Mouse (Mus musculus): ENCODE measurements around the gene Fmod. TPM values are rescaled to one million over a fixed set of nuclear protein-coding genes. Genes with fewer than 3 reads are reported as not detected.

Fmod gene
- polyA plus RNA-seq (2012; fragmentation: generic; extraction: Trizol), result 0.23 TPM

GRCm38 (mm10) chr1:134037172-134037571 is at the start of gene Fmod:
Gene Fmod (plus strand): TSS chr1:134037254.
- Histone ChIP-seq H3K36me3 (ENCODE audit: control insufficient read depth, insufficient read depth) (no peaks in the 10 kb centered on the region), H3K27me3 (ENCODE audit: control insufficient read depth, insufficient read depth, insufficient read length) (peaks cover 6% of the 10 kb centered on the region), H3K79me2 (ENCODE audit: control insufficient read depth, insufficient read depth) (no peaks in the 10 kb centered on the region), H3ac (ENCODE audit: control insufficient read depth, insufficient read length) (no peak within 1 kb of the TSS), H3K4me3 (no peak within 1 kb of the TSS), H3K4me2 (ENCODE audit: low read depth) (no peak within 1 kb of the TSS)
- TF ChIP-seq POLR2A (IDR thresholded peaks at IDR 0.05; ENCODE audit: insufficient read length, low read depth) (no peak), CEBPB (IDR thresholded peaks at IDR 0.05; ENCODE audit: insufficient read depth, poor library complexity, severe bottlenecking) (no peak), USF1 (IDR thresholded peaks at IDR 0.05; ENCODE audit: low read depth) (no peak), MYOG (IDR thresholded peaks at IDR 0.05; ENCODE audit: control insufficient read depth in 1 of 3, insufficient read depth in 1 of 3, insufficient read length in 2 of 3, low read depth in 2 of 3) (no peak), REST (IDR thresholded peaks at IDR 0.05; ENCODE audit: insufficient read depth, insufficient read length) (no peak), POLR2AphosphoS2 (IDR thresholded peaks at IDR 0.05; ENCODE audit: insufficient read length, low read depth) (no peak), TCF3 (IDR thresholded peaks at IDR 0.05; ENCODE audit: insufficient read length, low read depth) (no peak), MAX (IDR thresholded peaks at IDR 0.05; ENCODE audit: low read depth) (no peak), MYOD1 (IDR thresholded peaks at IDR 0.05; ENCODE audit: control insufficient read depth in 1 of 3, insufficient read length in 2 of 3, low read depth in 2 of 3) (no peak), TCF12 (IDR thresholded peaks at IDR 0.05; ENCODE audit: insufficient read depth, poor library complexity, severe bottlenecking) (no peak), SRF (IDR thresholded peaks at IDR 0.05; ENCODE audit: control insufficient read depth, insufficient read length, low read depth) (no peak), E2F4 (IDR thresholded peaks at IDR 0.05; ENCODE audit: insufficient read depth) (no peak)

GRCm38 (mm10) chr1:133988845-133989244 is 48.2 kb upstream of the Fmod start:
- TF ChIP-seq USF1 (IDR thresholded peaks at IDR 0.05; ENCODE audit: low read depth) (no peak), TCF3 (IDR thresholded peaks at IDR 0.05; ENCODE audit: insufficient read length, low read depth) (no peak), TCF12 (IDR thresholded peaks at IDR 0.05; ENCODE audit: insufficient read depth, poor library complexity, severe bottlenecking) (no peak), POLR2A (IDR thresholded peaks at IDR 0.05; ENCODE audit: insufficient read length, low read depth) (no peak), SRF (IDR thresholded peaks at IDR 0.05; ENCODE audit: control insufficient read depth, insufficient read length, low read depth) (no peak), MAX (IDR thresholded peaks at IDR 0.05; ENCODE audit: low read depth) (no peak), POLR2AphosphoS2 (IDR thresholded peaks at IDR 0.05; ENCODE audit: insufficient read length, low read depth) (no peak), CEBPB (IDR thresholded peaks at IDR 0.05; ENCODE audit: insufficient read depth, poor library complexity, severe bottlenecking) (no peak), MYOD1 (IDR thresholded peaks at IDR 0.05; ENCODE audit: control insufficient read depth in 1 of 3, insufficient read length in 2 of 3, low read depth in 2 of 3) (no peak), REST (IDR thresholded peaks at IDR 0.05; ENCODE audit: insufficient read depth, insufficient read length) (no peak), E2F4 (IDR thresholded peaks at IDR 0.05; ENCODE audit: insufficient read depth) (no peak), MYOG (IDR thresholded peaks at IDR 0.05; ENCODE audit: control insufficient read depth in 1 of 3, insufficient read depth in 1 of 3, insufficient read length in 2 of 3, low read depth in 2 of 3) (no peak)
- Histone ChIP-seq H3K27me3 (ENCODE audit: control insufficient read depth, insufficient read depth, insufficient read length) (no peaks in the 10 kb centered on the region), H3K36me3 (ENCODE audit: control insufficient read depth, insufficient read depth) (no peaks in the 10 kb centered on the region)

GRCm38 (mm10) chr1:133991277-133991676 is 45.8 kb upstream of the Fmod start:
- no peak overlapping the region for H3K4me3 ChIP-seq
- H3K36me3 ChIP-seq (ENCODE audit: control insufficient read depth, insufficient read depth), result no peaks in the 10 kb centered on the region
- H3ac ChIP-seq (ENCODE audit: control insufficient read depth, insufficient read length), result no peak overlapping the region
- TF ChIP-seq MYOD1 (IDR thresholded peaks at IDR 0.05; ENCODE audit: control insufficient read depth in 1 of 3, insufficient read length in 2 of 3, low read depth in 2 of 3) (peak in 2 of 3 experiments; percentile 3 to 30), MYOG (IDR thresholded peaks at IDR 0.05; ENCODE audit: control insufficient read depth in 1 of 3, insufficient read depth in 1 of 3, insufficient read length in 2 of 3, low read depth in 2 of 3) (peak in 1 of 3 experiments; percentile 10), SRF (IDR thresholded peaks at IDR 0.05; ENCODE audit: control insufficient read depth, insufficient read length, low read depth) (no peak)
- H3K4me2 ChIP-seq (ENCODE audit: low read depth), result peak overlapping the region; percentile 50
- H3K79me2 ChIP-seq (ENCODE audit: control insufficient read depth, insufficient read depth), result no peaks in the 10 kb centered on the region
- no peaks in the 10 kb centered on the region for H3K27me3 ChIP-seq (ENCODE audit: control insufficient read depth, insufficient read depth, insufficient read length)

More at GRCm38 (mm10) chr1:133988845-133989244, 48.2 kb upstream of the Fmod start:
- H3K4me2 ChIP-seq (ENCODE audit: low read depth), result no peak overlapping the region
- H3K79me2 ChIP-seq (ENCODE audit: control insufficient read depth, insufficient read depth), result no peaks in the 10 kb centered on the region
- H3ac ChIP-seq (ENCODE audit: control insufficient read depth, insufficient read length), result no peak overlapping the region
- H3K4me3 ChIP-seq, result no peak overlapping the region

- Histone ChIP-seq H3K27me3 (ENCODE audit: control insufficient read depth, insufficient read depth, insufficient read length) (peaks cover 16% of the 10 kb centered on the region), H3K79me2 (ENCODE audit: control insufficient read depth, insufficient read depth) (no peaks in the 10 kb centered on the region), H3K4me2 (ENCODE audit: low read depth) (no peak overlapping the region), H3K36me3 (ENCODE audit: control insufficient read depth, insufficient read depth) (no peaks in the 10 kb centered on the region), H3ac (ENCODE audit: control insufficient read depth, insufficient read length) (no peak overlapping the region), H3K4me3 (no peak overlapping the region)
- TF ChIP-seq TCF12 (IDR thresholded peaks at IDR 0.05; ENCODE audit: insufficient read depth, poor library complexity, severe bottlenecking) (peak; percentile 50), POLR2AphosphoS2 (IDR thresholded peaks at IDR 0.05; ENCODE audit: insufficient read length, low read depth) (no peak), MYOD1 (IDR thresholded peaks at IDR 0.05; ENCODE audit: control insufficient read depth in 1 of 3, insufficient read length in 2 of 3, low read depth in 2 of 3) (peak; percentile 44 to 82 (median 55)), MYOG (IDR thresholded peaks at IDR 0.05; ENCODE audit: control insufficient read depth in 1 of 3, insufficient read depth in 1 of 3, insufficient read length in 2 of 3, low read depth in 2 of 3) (peak; percentile 47 to 91 (median 60))
Observed at GRCm38 (mm10) chr1:134005490-134005889, 31.6 kb upstream of the Fmod start.

GRCm38 (mm10) chr1:134006105-134006764 is 30.8 kb upstream of the Fmod start:
- H3K36me3 ChIP-seq (ENCODE audit: control insufficient read depth, insufficient read depth), result no peaks in the 10 kb centered on the region
- H3K4me2 ChIP-seq (ENCODE audit: low read depth), result no peak overlapping the region
- H3ac ChIP-seq (ENCODE audit: control insufficient read depth, insufficient read length), result no peak overlapping the region
- peaks cover 22% of the 10 kb centered on the region for H3K27me3 ChIP-seq (ENCODE audit: control insufficient read depth, insufficient read depth, insufficient read length)
- H3K79me2 ChIP-seq (ENCODE audit: control insufficient read depth, insufficient read depth), result no peaks in the 10 kb centered on the region
- H3K4me3 ChIP-seq, result no peak overlapping the region
- TF ChIP-seq REST (IDR thresholded peaks at IDR 0.05; ENCODE audit: insufficient read depth, insufficient read length) (no peak), MYOD1 (IDR thresholded peaks at IDR 0.05; ENCODE audit: control insufficient read depth in 1 of 3, insufficient read length in 2 of 3, low read depth in 2 of 3) (no peak), MAX (IDR thresholded peaks at IDR 0.05; ENCODE audit: low read depth) (no peak), SRF (IDR thresholded peaks at IDR 0.05; ENCODE audit: control insufficient read depth, insufficient read length, low read depth) (no peak), CEBPB (IDR thresholded peaks at IDR 0.05; ENCODE audit: insufficient read depth, poor library complexity, severe bottlenecking) (no peak), POLR2AphosphoS2 (IDR thresholded peaks at IDR 0.05; ENCODE audit: insufficient read length, low read depth) (no peak), USF1 (IDR thresholded peaks at IDR 0.05; ENCODE audit: low read depth) (no peak)

All from myocyte (in vitro differentiated cells).